In the genomic region with DNA sequence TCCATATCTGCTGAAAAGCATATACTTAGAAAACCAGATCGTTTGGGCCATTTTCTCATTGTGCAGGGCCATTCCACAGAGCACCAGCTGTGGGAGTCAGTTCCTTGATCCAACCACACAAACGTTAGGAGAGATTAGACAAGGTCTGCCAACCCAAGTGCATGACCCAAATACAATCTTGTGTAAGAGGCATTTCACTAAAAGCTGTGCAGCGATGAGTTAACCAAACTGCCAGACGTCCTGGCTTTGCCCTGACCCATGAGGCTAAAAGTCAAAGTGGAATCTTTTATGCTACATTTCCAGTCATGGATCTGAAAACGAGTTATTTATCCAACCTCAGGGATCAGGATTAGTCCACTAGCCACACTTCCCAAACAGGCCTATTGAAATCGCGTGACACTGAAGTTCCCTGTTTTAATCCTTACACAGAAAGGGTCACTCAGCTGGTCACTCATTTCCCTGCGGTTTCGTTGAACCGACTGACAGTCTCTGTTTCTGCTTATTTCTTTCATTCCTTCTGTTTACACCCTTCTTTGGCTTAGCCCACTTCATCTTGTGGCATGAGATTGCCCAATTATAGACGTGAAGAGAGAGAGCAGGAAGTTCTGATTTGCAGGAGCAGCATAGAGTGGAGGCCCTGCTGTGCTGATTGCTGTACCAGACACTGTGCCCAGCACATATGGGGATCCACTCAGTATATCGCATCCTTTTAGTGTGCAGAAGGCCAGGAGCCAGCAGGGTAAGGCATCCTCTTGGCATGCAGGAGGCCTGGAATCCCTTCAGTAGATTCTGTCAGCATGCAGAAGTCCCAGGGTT, we compare ENCODE assay signal across 11 mouse cellular contexts. TPM values are rescaled to one million over a fixed set of nuclear protein-coding genes. Genes with fewer than 3 reads are reported as not detected.
A peak's percentile ranks its signal among the peaks of the same experiment; 100 is the strongest.
DNase-seq lines count a peak whose midpoint lies in the region; ATAC-seq lines count a peak whose summit lies in the region.
"Had no signal": no experiment of that assay in that cellular context is flagged by ENCODE, and none has a peak within 500 bp of the region (broad histone marks: within the 10 kb centered on the region; RNA-seq: fewer than 3 reads in every experiment).

No protein-coding gene starts in this region.

- no peaks in the 10 kb centered on the region for H3K27me3 ChIP-seq in forebrain, embryonic 13.5 days
- no peaks in the 10 kb centered on the region for H3K27me3 ChIP-seq in forebrain, embryonic 10.5 days (ENCODE audit: poor library complexity, severe bottlenecking)
- no peaks in the 10 kb centered on the region for H3K27me3 ChIP-seq in liver, embryonic 15.5 days
- no peaks in the 10 kb centered on the region for H3K27me3 ChIP-seq in liver, embryonic 12.5 days (replicated peaks)
- H3K27me3 ChIP-seq: intestine, embryonic 15.5 days; midbrain, embryonic 15.5 days had no signal

- no peak overlapping the region for H3K4me3 ChIP-seq in forebrain, embryonic 13.5 days
- H3K4me3 ChIP-seq in forebrain, embryonic 10.5 days = no peak overlapping the region
- no peak overlapping the region for H3K4me3 ChIP-seq in liver, embryonic 15.5 days (replicated peaks)
- no peak overlapping the region for H3K4me3 ChIP-seq in liver, embryonic 12.5 days
- peak overlapping the region; percentile 21; the same call in 1 of the 2 replicates for H3K4me3 ChIP-seq in macrophage (ENCODE audit: inconsistent target)
- H3K4me3 ChIP-seq: embryonic facial prominence, embryonic 10.5 days; intestine, embryonic 15.5 days; midbrain, embryonic 15.5 days had no signal

- peaks cover 73% of the 10 kb centered on the region for H3K36me3 ChIP-seq in forebrain, embryonic 13.5 days (ENCODE audit: poor library complexity, severe bottlenecking)
- peaks cover 98% of the 10 kb centered on the region for H3K36me3 ChIP-seq in forebrain, embryonic 10.5 days (replicated peaks)
- no peaks in the 10 kb centered on the region for H3K36me3 ChIP-seq in liver, embryonic 15.5 days (replicated peaks)
- H3K36me3 ChIP-seq in liver, embryonic 12.5 days = peaks cover 25% of the 10 kb centered on the region
- H3K36me3 ChIP-seq in macrophage (ENCODE audit: inconsistent target) = peaks cover 10% of the 10 kb centered on the region

- H3K9ac ChIP-seq in forebrain, embryonic 13.5 days = no peak overlapping the region
- no peak overlapping the region for H3K9ac ChIP-seq in liver, embryonic 15.5 days
- no peak overlapping the region for H3K9ac ChIP-seq in liver, embryonic 12.5 days
- H3K9ac ChIP-seq: intestine, embryonic 15.5 days; midbrain, embryonic 15.5 days had no signal

- no peaks in the 10 kb centered on the region for H3K9me3 ChIP-seq in forebrain, embryonic 13.5 days (replicated peaks)
- no peaks in the 10 kb centered on the region for H3K9me3 ChIP-seq in forebrain, embryonic 10.5 days
- H3K9me3 ChIP-seq in liver, embryonic 15.5 days (replicated peaks) = no peaks in the 10 kb centered on the region
- H3K9me3 ChIP-seq in liver, embryonic 12.5 days (replicated peaks) = no peaks in the 10 kb centered on the region
- H3K9me3 ChIP-seq: embryonic facial prominence, embryonic 10.5 days; intestine, embryonic 15.5 days; midbrain, embryonic 15.5 days had no signal

- DNase-seq in forebrain, embryonic 10.5 days (ENCODE audit: extremely low spot score, low spot score) = no peak
- peak; percentile 45 for DNase-seq in cerebellum, adult 11 months
- no peak for DNase-seq in thymus, postnatal 36 days
- DNase-seq in left cerebral cortex, adult 9 months (ENCODE audit: low spot score in 2 of 2) = no peak

- peak; percentile 44; the same call in 1 of the 2 replicates for ATAC-seq in forebrain, embryonic 13.5 days
- ATAC-seq in liver, embryonic 15.5 days (ENCODE audit: insufficient read depth) = peak; percentile 36; the same call in 1 of the 2 replicates
- no peak for ATAC-seq in liver, embryonic 12.5 days
- ATAC-seq: intestine, embryonic 15.5 days; midbrain, embryonic 15.5 days had no signal

- H3K4me2 ChIP-seq in forebrain, embryonic 13.5 days = no peak overlapping the region
- no peak overlapping the region for H3K4me2 ChIP-seq in liver, embryonic 15.5 days
- H3K4me2 ChIP-seq in liver, embryonic 12.5 days = no peak overlapping the region
- H3K4me2 ChIP-seq: intestine, embryonic 15.5 days; midbrain, embryonic 15.5 days had no signal

- WGBS in forebrain, embryonic 13.5 days = 49% methylated on average over 12 of the region's 12 CpGs
- 64% methylated on average over 12 of the region's 12 CpGs for WGBS in forebrain, embryonic 10.5 days
- 54% methylated on average over 12 of the region's 12 CpGs for WGBS in liver, embryonic 15.5 days (ENCODE audit: insufficient replicate concordance)
- 61% methylated on average over 12 of the region's 12 CpGs for WGBS in liver, embryonic 12.5 days (ENCODE audit: insufficient replicate concordance)
- WGBS in macrophage (ENCODE audit: missing documents) = 10% methylated on average over 12 of the region's 12 CpGs

- H3K79me2 ChIP-seq in macrophage (ENCODE audit: inconsistent target) = peaks cover 27% of the 10 kb centered on the region

- no peak overlapping the region for H3K27ac ChIP-seq in forebrain, embryonic 13.5 days
- H3K27ac ChIP-seq in forebrain, embryonic 10.5 days = no peak overlapping the region
- 0 out of 2 replicates have a peak overlapping the region, but pooled peaks have one; percentile 15 for H3K27ac ChIP-seq in liver, embryonic 15.5 days (replicated peaks)
- no peak overlapping the region for H3K27ac ChIP-seq in liver, embryonic 12.5 days
- H3K27ac ChIP-seq in macrophage = peak overlapping the region; percentile 99
- H3K27ac ChIP-seq: embryonic facial prominence, embryonic 10.5 days; intestine, embryonic 15.5 days; midbrain, embryonic 15.5 days had no signal

- peaks cover 22% of the 10 kb centered on the region for H3K4me1 ChIP-seq in forebrain, embryonic 13.5 days
- peaks cover 12% of the 10 kb centered on the region for H3K4me1 ChIP-seq in forebrain, embryonic 10.5 days
- H3K4me1 ChIP-seq in liver, embryonic 15.5 days (replicated peaks) = peaks cover 40% of the 10 kb centered on the region
- peaks cover 24% of the 10 kb centered on the region for H3K4me1 ChIP-seq in liver, embryonic 12.5 days
- H3K4me1 ChIP-seq: embryonic facial prominence, embryonic 10.5 days; midbrain, embryonic 15.5 days had no signal

RNA-seq across cellular contexts. Expression of gene Rcbtb2, which starts 49.6 kb away (rescaled TPM):
- polyA plus RNA-seq in forebrain, embryonic 13.5 days (2015; fragmentation: Nextera tagmentation; extraction: Ambion mirVana) = 110 and 111 TPM in 2 replicates
- polyA plus RNA-seq in forebrain, embryonic 10.5 days (2016; fragmentation: Nextera tagmentation; extraction: Ambion mirVana) = 165 and 168 TPM in 2 replicates
- polyA plus RNA-seq in liver, embryonic 15.5 days (2015; fragmentation: Nextera tagmentation; extraction: Ambion mirVana) = 16.6 and 18.9 TPM in 2 replicates
- 27.9 and 28.9 TPM in 2 replicates for polyA plus RNA-seq in liver, embryonic 12.5 days (2016; fragmentation: Nextera tagmentation; extraction: Ambion mirVana)
- total RNA-seq in macrophage (2018; cell fraction: chromatin; rRNA removed) = 100 to 1,000 TPM in 9 of 26 experiments, 10 to 100 TPM in 17; 10.1 to 399 (median 78.4) TPM
- total RNA-seq in macrophage (2018; cell fraction: cytosol; rRNA removed) = 100 to 1,000 TPM in 13 of 26 experiments, 10 to 100 TPM in 13; 30.9 to 230 (median 97.0) TPM
- total RNA-seq in macrophage (2018; cell fraction: nucleus; rRNA removed) = 100 to 1,000 TPM in 8 of 26 experiments, 10 to 100 TPM in 18; 16.4 to 314 (median 54.6) TPM
- polyA plus RNA-seq in macrophage (2018) = 214 to 549 TPM (median 282 TPM) in 3 replicates

Comparison
In these comparisons a context has a peak if more than half of its experiments do, and no peak if none do; other contexts are left out.
1. H3K27ac ChIP-seq: peak in liver, embryonic 15.5 days (single experiment) and macrophage (single experiment); none in forebrain, embryonic 13.5 days (single experiment), forebrain, embryonic 10.5 days (single experiment) and liver, embryonic 12.5 days (single experiment).